Mouse (Mus musculus) E14TG2a.4 (cell line): ENCODE results near the gene Glo1.

Source experiments
- H3K27me3 ChIP-seq: 2 replicates; pipeline ENCODE4 v1.6.1; 2014; ENCODE audit warnings: low read length, control low read depth; ENCODE audit not compliant: insufficient read depth
- H3K36me3 ChIP-seq: 2 replicates; pipeline ENCODE4 v1.6.1; 2014; ENCODE audit warnings: low read length, control low read depth; ENCODE audit not compliant: insufficient read depth
- H3K4me1 ChIP-seq: replicated peaks from 2 replicates; pipeline ENCODE4 v1.6.1; 2014; ENCODE audit warnings: low read depth, low read length, control low read depth
- H3K4me3 ChIP-seq: replicated peaks from 2 replicates; pipeline ENCODE4 v1.5.1; 2014; ENCODE audit warnings: mild to moderate bottlenecking, low read length
- H3K9me3 ChIP-seq: 2 replicates; pipeline ENCODE4 v1.6.1; 2014; ENCODE audit warnings: low read length, control low read depth
- CTCF ChIP-seq: conservative IDR thresholded peaks from 2 replicates; pipeline ENCODE4 v1.5.1; 2014; ENCODE audit warnings: low read length
- NANOG ChIP-seq: IDR thresholded peaks from 2 replicates; pipeline ENCODE4 v1.6.1; 2014; ENCODE audit warnings: borderline replicate concordance, low read length, mixed read lengths
- POU5F1 ChIP-seq: IDR thresholded peaks from 2 replicates; pipeline ENCODE4 v1.6.1; 2014; ENCODE audit warnings: low read length, borderline replicate concordance

The Glo1 gene

DNA sequence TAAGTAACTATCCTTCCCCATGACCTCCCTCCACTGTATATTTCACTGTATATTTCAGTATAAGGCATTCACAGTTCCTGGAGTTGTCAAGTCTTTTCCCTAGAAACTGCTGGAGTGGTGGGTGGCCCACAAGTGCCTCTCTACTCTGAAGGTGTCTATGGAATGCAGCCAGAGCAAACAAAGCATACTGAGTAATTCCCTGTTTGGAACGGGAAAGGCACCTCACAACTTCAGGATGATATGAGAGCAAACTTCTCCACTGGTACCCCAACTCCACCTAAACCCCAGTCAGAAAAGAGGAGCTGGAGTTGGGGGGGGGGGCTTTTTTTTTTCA is 75.9 kb downstream of the Glo1 start:
- TF ChIP-seq CTCF (no peak), NANOG (no peak), POU5F1 (no peak)
- no peaks in the 10 kb centered on the region for H3K27me3 ChIP-seq
- no peaks in the 10 kb centered on the region for H3K9me3 ChIP-seq
- H3K4me3 ChIP-seq, result no peak overlapping the region
- H3K36me3 ChIP-seq, result no peaks in the 10 kb centered on the region
- peaks cover 40% of the 10 kb centered on the region for H3K4me1 ChIP-seq

DNA sequence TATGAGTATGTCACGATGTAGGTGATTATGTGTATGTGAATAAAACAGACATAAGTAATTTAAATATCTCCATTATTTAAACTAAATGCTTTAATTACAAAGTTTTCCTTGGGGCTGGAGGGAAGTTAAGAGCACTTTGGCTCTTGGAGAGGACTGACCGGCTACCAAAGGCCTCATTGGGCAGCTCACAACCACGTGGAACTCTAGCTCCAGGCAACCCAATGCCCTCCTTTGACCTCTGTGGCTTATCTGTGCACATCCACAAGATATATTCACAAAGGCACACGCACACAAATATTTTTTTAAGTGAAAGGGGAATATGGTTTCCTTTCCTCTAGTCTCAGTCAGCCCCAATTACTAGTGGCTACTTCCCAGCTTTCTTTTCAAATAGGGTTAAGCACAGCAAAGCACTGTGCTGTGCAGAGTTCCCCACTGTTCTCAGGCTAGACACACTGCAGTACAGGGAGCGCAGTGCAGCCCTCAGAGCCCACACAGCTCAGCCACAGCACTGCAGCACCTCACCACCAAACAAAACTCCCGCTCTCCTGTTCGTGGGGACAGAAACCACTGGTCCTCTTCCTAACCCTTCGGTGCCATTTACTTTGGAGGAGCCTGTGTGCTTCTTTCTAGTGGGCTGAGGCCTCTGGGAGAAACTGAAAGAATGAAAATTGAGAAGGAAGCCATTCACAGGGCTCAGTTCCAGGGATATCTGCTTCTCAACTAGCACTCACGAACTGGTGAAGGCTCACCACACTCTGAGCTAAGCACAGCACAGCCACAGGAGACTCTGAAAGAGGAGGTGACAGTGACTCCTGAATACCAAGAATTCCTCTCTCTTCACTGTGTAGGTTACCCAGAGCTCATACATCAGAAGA is 76.5 kb downstream of the Glo1 start:
- H3K9me3 ChIP-seq, result no peaks in the 10 kb centered on the region
- no peak for TF ChIP-seq CTCF
- TF ChIP-seq NANOG, result no peak
- TF ChIP-seq POU5F1, result no peak
- no peak overlapping the region for H3K4me3 ChIP-seq

DNA sequence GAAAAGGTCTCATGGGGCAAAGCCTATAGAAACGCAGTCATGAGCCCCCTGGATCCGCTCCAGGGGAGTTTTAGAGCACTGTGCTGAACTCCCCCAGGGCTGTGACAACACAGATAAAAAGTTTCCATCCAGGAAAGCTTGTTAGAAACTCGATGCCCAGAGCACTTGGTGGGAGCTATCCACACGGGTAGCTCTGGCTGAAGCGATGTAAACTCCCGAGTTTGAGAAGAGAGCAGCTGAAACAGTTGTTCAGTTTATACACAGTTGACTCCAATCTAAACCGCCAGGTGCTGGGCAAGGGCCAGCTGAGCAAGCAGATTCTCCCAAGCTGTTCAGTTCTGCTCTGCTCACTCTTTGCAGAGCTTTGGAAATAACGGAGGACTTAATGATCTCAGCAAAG is 87.6 kb downstream of the Glo1 start:
- Histone ChIP-seq H3K36me3 (peaks cover 3% of the 10 kb centered on the region; the same call in 1 of the 2 replicates), H3K9me3 (peaks cover 7% of the 10 kb centered on the region), H3K27me3 (no peaks in the 10 kb centered on the region), H3K4me3 (no peak overlapping the region), H3K4me1 (peaks cover 18% of the 10 kb centered on the region)
- TF ChIP-seq CTCF, result no peak
- TF ChIP-seq NANOG, result no peak
- no peak for TF ChIP-seq POU5F1

More for the DNA sequence above, 76.5 kb downstream of the Glo1 start:
- Histone ChIP-seq H3K36me3 (no peaks in the 10 kb centered on the region), H3K27me3 (no peaks in the 10 kb centered on the region), H3K4me1 (peaks cover 35% of the 10 kb centered on the region)

DNA sequence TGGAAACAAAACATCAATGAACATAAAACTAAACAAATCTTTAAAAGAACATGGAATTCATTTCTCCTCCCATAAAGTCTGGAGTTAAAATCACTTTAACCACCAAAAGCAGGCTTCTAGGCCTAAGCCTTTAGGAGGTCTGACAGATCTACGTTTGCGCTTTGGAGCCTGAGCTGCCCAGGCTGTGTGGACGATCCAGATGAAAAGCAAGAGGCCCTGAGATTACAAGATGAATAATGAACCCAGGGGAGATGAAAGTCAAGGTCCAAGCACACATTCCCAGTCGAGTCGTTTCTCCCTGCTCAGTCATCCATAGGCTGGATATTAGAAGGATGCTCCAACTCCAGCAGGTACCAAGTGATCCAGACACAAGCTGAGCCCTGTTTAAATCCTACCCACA is 90.0 kb downstream of the Glo1 start:
- Histone ChIP-seq H3K4me1 (peaks cover 23% of the 10 kb centered on the region), H3K36me3 (peaks cover 7% of the 10 kb centered on the region; the same call in 1 of the 2 replicates), H3K4me3 (no peak overlapping the region), H3K9me3 (peaks cover 29% of the 10 kb centered on the region), H3K27me3 (no peaks in the 10 kb centered on the region)
- TF ChIP-seq NANOG (no peak), CTCF (no peak), POU5F1 (no peak)
